Mouse (Mus musculus): ENCODE data around the gene Prdm12. TPM values are rescaled to one million over a fixed set of nuclear protein-coding genes. Genes with fewer than 3 reads are reported as not detected.
A peak's percentile ranks its signal among the peaks of the same experiment; 100 is the strongest.
"Not testable (repeated sequence)": the region's sequence is repeated elsewhere in the genome, so short reads cannot be mapped to it uniquely, and the experiment has no call there.

Prdm12 gene
- polyA plus RNA-seq, 1 experiment from 2014 or later: 0.05 TPM

- WGBS: 89% methylated on average over 7 of the region's 7 CpGs
- H3K4me2 ChIP-seq (replicated peaks): no peak overlapping the region
- no peak overlapping the region for H3K9ac ChIP-seq
- no peak overlapping the region for H3K27ac ChIP-seq
- H3K4me3 ChIP-seq (replicated peaks): no peak overlapping the region
- ATAC-seq: no peak
- H3K36me3 ChIP-seq: no peaks in the 10 kb centered on the region
- H3K4me1 ChIP-seq (replicated peaks): peaks cover 12% of the 10 kb centered on the region
- no peaks in the 10 kb centered on the region for H3K9me3 ChIP-seq
- H3K27me3 ChIP-seq (replicated peaks): peaks cover 50% of the 10 kb centered on the region
Observed at GRCm38 (mm10) chr2:31656374-31656773, 16.5 kb downstream of the Prdm12 start.

GRCm38 (mm10) chr2:31662939-31663803, 23.3 kb downstream of the Prdm12 start:
- peak overlapping the region; percentile 52 for H3K27ac ChIP-seq
- no peak overlapping the region for H3K9ac ChIP-seq
- WGBS: 54% methylated on average over 8 of the region's 8 CpGs
- peaks cover 2% of the 10 kb centered on the region; the same call in 1 of the 2 replicates for H3K27me3 ChIP-seq (replicated peaks)
- H3K36me3 ChIP-seq: no peaks in the 10 kb centered on the region
- H3K4me3 ChIP-seq (replicated peaks): no peak overlapping the region
- no peaks in the 10 kb centered on the region for H3K9me3 ChIP-seq
- ATAC-seq: peak; percentile 90
- no peaks in the 10 kb centered on the region for H3K4me1 ChIP-seq (replicated peaks)
- peak overlapping the region; percentile 18; the same call in 1 of the 2 replicates for H3K4me2 ChIP-seq (replicated peaks)

- H3K4me2 ChIP-seq (replicated peaks): no peak overlapping the region
- H3K4me3 ChIP-seq (replicated peaks): no peak overlapping the region
- WGBS: 62% methylated on average over 1 of the region's 1 CpGs
- H3K36me3 ChIP-seq: no peaks in the 10 kb centered on the region
- ATAC-seq: no peak
- no peak overlapping the region for H3K9ac ChIP-seq
- H3K9me3 ChIP-seq: no peaks in the 10 kb centered on the region
- no peaks in the 10 kb centered on the region for H3K4me1 ChIP-seq (replicated peaks)
- H3K27ac ChIP-seq: no peak overlapping the region
- H3K27me3 ChIP-seq (replicated peaks): no peaks in the 10 kb centered on the region; the same call in 1 of the 2 replicates
Observed at GRCm38 (mm10) chr2:31663804-31664180, 24.0 kb downstream of the Prdm12 start.

DNA sequence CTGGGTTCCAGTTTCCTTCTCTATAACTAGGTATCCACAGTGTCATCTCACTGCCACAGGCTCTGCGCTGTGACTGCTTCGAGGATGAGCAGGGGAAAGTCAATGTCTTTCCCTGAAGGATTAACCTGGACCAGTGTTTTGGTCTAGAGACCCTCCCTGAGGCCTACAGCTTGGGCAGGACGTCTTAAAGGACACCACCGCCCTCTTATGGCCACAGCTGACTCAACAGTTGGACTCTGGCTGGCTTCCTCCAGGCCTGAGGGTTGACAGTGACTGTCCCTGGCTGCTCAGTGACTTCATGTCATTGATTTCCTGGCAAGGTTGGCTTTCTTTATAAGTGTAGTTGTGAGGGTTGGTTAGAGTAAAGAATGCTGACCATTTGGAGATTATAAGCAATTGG, 27.5 kb downstream of the Prdm12 start:
- no peak for ATAC-seq
- 18% methylated on average over 4 of the region's 4 CpGs for WGBS
- no peak overlapping the region for H3K4me3 ChIP-seq (replicated peaks)

DNA sequence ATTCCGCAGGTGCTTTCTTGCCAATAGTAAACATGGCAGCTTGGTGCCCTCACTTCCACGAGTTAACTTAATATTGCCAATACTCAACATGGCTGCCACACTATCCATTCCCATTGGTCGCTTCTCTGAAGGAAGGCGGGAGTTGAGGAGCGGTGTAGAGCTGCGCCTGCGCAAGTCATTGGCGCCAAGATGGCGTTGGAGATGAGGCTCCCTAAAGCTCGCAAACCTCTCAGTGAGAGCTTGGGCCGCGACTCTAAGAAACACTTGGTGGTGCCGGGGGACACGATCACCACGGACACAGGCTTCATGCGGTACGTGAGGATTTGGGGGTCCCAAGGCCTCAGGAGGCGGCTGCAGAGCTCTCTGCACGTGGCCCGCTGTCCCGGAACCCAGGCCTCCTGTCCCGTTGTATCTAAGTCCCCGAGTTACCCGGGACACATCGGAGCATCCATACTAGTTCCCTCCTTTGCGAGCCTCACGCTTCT, 30.8 kb downstream of the Prdm12 start, which contains the start of gene Exosc2:
Gene Exosc2, plus strand, starts transcription at position 165 of the 485 bp plus-strand sequence.
- H3K36me3 ChIP-seq: peaks cover 23% of the 10 kb centered on the region
- H3K27me3 ChIP-seq (replicated peaks): no peaks in the 10 kb centered on the region
- H3K4me2 ChIP-seq (replicated peaks): peak within 1 kb of the TSS; percentile 68
- H3K9ac ChIP-seq: peak within 1 kb of the TSS; percentile 85
- H3K9me3 ChIP-seq: no peaks in the 10 kb centered on the region
- H3K27ac ChIP-seq: peak within 1 kb of the TSS; percentile 80
- H3K4me1 ChIP-seq (replicated peaks): peaks cover 8% of the 10 kb centered on the region
- ATAC-seq: peak; percentile 98
- WGBS: under 1% methylated on average over 27 of the region's 27 CpGs
- peak within 1 kb of the TSS; percentile 79 for H3K4me3 ChIP-seq (replicated peaks)

More for the DNA sequence above, 27.5 kb downstream of the Prdm12 start:
- H3K4me2 ChIP-seq (replicated peaks): no peak overlapping the region
- H3K27me3 ChIP-seq (replicated peaks): no peaks in the 10 kb centered on the region
- peaks cover 7% of the 10 kb centered on the region for H3K4me1 ChIP-seq (replicated peaks)
- no peak overlapping the region for H3K9ac ChIP-seq
- H3K36me3 ChIP-seq: no peaks in the 10 kb centered on the region
- H3K27ac ChIP-seq: no peak overlapping the region
- H3K9me3 ChIP-seq: no peaks in the 10 kb centered on the region

GRCm38 (mm10) chr2:31678641-31679040, 38.8 kb downstream of the Prdm12 start:
- Histone ChIP-seq H3K36me3 (peaks cover 48% of the 10 kb centered on the region), H3K4me3 (replicated peaks) (no peak overlapping the region), H3K27ac (no peak overlapping the region), H3K9ac (no peak overlapping the region), H3K4me1 (replicated peaks) (no peaks in the 10 kb centered on the region), H3K4me2 (replicated peaks) (no peak overlapping the region), H3K27me3 (replicated peaks) (no peaks in the 10 kb centered on the region), H3K9me3 (no peaks in the 10 kb centered on the region)
- 96% methylated on average over 6 of the region's 6 CpGs for WGBS
- ATAC-seq: no peak

DNA sequence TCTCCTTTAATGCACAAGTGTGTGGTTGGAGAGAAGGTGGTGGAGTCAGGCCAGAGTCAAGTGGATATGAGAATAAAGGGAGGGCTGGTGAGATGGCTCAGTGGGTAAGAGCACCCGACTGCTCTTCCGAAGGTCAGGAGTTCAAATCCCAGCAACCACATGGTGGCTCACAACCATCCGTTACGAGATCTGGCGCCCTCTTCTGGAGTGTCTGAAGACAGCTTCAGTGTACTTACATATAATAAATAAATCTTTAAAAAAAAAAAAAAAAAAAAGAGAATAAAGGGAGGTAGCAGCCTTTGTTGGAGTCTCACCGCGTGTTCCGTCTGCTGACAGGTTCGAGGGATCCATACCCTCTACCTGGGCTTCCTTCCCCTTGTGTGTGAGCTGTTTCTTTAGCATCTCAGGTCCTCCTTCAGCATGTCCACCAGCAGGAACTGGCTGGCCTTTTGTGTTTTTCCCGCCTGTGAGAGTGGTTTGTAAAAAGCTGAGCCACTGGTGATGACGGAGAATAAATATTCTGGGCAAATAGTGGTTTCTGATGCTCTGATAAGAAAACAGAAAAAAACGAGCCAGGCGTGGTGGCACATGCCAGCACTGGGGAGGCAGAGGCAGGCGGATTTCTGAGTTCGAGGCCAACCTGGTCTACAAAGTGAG, 41.3 kb downstream of the Prdm12 start:
- not testable (repeated sequence) for H3K4me3 ChIP-seq (replicated peaks); H3K4me1 ChIP-seq (replicated peaks); H3K9ac ChIP-seq; ATAC-seq; H3K4me2 ChIP-seq (replicated peaks); H3K27me3 ChIP-seq (replicated peaks); H3K9me3 ChIP-seq; H3K27ac ChIP-seq
- H3K36me3 ChIP-seq: peaks cover 26% of the 10 kb centered on the region
- WGBS: 85% methylated on average over 15 of the region's 15 CpGs

- no peaks in the 10 kb centered on the region for H3K4me1 ChIP-seq (replicated peaks)
- no peak overlapping the region for H3K9ac ChIP-seq
- 88% methylated on average over 6 of the region's 6 CpGs for WGBS
- ATAC-seq: no peak
- no peaks in the 10 kb centered on the region for H3K9me3 ChIP-seq
- no peak overlapping the region for H3K27ac ChIP-seq
- H3K36me3 ChIP-seq: peaks cover 20% of the 10 kb centered on the region
- no peak overlapping the region for H3K4me2 ChIP-seq (replicated peaks)
- H3K27me3 ChIP-seq (replicated peaks): no peaks in the 10 kb centered on the region
- H3K4me3 ChIP-seq (replicated peaks): no peak overlapping the region
Observed at GRCm38 (mm10) chr2:31681731-31682235, 41.9 kb downstream of the Prdm12 start.

DNA sequence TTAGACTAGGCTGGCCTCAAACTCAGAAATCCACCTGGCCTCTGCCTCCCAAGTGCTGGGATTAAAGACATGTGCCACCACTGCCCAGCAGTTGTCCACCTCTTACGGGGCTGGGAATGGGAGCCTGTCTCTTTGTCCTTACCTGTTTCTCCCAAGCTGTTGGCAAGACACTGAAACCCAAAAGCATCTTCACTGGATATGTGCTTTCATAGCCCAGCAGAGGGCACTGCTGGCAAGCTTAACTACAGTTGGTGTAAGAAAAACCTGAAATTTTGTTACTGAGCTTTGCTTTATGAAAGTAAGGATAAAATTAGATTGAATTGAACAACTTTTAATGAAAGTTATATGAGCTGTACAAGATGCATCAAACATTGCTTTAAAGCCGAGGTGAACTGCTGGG, 43.8 kb downstream of the Prdm12 start:
- WGBS: 19% methylated on average over 2 of the region's 2 CpGs
- Histone ChIP-seq H3K4me3 (replicated peaks) (no peak overlapping the region), H3K27me3 (replicated peaks) (no peaks in the 10 kb centered on the region), H3K9ac (no peak overlapping the region), H3K4me2 (replicated peaks) (no peak overlapping the region), H3K4me1 (replicated peaks) (no peaks in the 10 kb centered on the region), H3K27ac (no peak overlapping the region), H3K36me3 (peaks cover 11% of the 10 kb centered on the region), H3K9me3 (no peaks in the 10 kb centered on the region)
- no peak for ATAC-seq

GRCm38 (mm10) chr2:31688074-31688925, 48.5 kb downstream of the Prdm12 start, which contains the start of gene Abl1:
Gene Abl1 (plus strand): TSS chr2:31688376.
- H3K9me3 ChIP-seq: no peaks in the 10 kb centered on the region
- peaks cover 5% of the 10 kb centered on the region for H3K4me1 ChIP-seq (replicated peaks)
- no peaks in the 10 kb centered on the region for H3K27me3 ChIP-seq (replicated peaks)
- peak within 1 kb of the TSS; percentile 76 for H3K4me2 ChIP-seq (replicated peaks)
- peak within 1 kb of the TSS; percentile 96 for H3K27ac ChIP-seq
- peak within 1 kb of the TSS; percentile 99 for H3K4me3 ChIP-seq (replicated peaks)
- peak within 1 kb of the TSS; percentile 96 for H3K9ac ChIP-seq
- ATAC-seq: peak; percentile 99
- under 1% methylated on average over 64 of the region's 64 CpGs for WGBS
- H3K36me3 ChIP-seq: no peaks in the 10 kb centered on the region

DNA sequence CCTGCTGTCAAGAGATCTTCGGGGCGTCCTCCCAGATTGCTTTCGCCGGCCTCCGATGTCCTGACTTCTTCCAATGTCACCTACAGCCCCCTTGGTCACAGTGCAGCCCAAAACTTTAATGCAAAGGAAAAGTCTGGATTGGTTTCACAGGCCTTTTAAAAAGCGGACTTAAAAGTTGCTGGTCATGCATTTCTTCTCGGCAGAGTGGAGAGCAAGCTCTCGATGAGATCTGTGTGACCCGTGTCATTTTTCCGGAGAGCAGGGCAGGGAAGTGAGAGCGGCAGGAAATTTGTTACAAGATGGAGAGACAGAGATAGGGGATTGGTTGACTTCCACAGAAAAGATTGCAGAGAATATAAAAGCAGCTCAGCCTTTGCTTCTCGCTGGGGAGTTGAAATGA, 49.2 kb downstream of the Prdm12 start:
- Histone ChIP-seq H3K36me3 (no peaks in the 10 kb centered on the region), H3K4me2 (replicated peaks) (peak overlapping the region; percentile 76), H3K9me3 (no peaks in the 10 kb centered on the region), H3K4me1 (replicated peaks) (peaks cover 5% of the 10 kb centered on the region), H3K27ac (peak overlapping the region; percentile 96), H3K27me3 (replicated peaks) (no peaks in the 10 kb centered on the region), H3K9ac (peak overlapping the region; percentile 96), H3K4me3 (replicated peaks) (peak overlapping the region; percentile 99)
- no peak for ATAC-seq
- under 1% methylated on average over 12 of the region's 12 CpGs for WGBS
